7 mouse cellular contexts compared by ENCODE assay signal in the genomic region with DNA sequence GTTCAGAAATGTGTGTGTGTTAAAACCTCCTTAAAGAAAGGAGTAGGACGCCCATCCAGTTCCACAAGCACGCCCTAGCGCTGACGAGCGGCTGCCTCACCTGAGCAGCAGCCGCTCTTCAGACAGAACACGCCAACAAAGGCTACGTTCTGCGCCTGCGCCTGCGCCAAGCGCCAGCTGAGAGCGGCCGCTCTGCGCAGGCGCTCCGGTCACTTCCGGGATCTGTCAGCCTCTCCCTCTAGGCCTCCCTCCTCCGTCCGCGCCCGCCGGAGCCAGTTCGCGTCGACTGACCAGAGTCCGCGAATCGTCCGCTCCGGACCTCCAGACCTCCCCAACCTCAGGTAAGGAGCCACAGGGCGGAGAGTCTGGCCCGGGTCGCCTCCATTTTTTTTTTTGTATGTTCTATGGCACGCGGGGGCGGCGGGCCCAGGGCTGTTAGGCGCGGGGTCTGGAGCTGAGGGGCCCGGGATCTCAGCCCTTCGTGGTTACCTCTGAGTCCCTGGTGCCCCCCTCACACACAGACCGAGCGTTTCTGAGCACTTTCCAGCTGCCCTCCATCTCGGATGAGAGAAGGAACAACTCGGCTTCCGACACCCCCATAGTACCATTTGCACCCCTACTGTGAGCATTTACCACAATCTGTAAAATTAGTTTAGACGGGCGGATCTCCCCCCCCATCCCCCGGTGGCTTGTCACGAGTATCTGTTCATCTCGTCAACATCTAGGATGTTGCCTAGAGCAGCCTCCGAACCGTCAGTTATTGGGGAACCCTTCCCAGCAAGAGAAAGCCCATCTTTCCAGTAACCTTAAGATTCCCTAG. TPM values are rescaled to one million over a fixed set of nuclear protein-coding genes. Genes with fewer than 3 reads are reported as not detected.
DNase-seq lines count a peak whose midpoint lies in the region; ATAC-seq lines count a peak whose summit lies in the region.

TSS of gene Arpc1a (plus strand) at position 199 of the 820 bp plus-strand sequence.
TSS of gene Kpna7 (minus strand) at position 399 of the 820 bp plus-strand sequence.

- H3K36me3 ChIP-seq in intestine, embryonic 16.5 days (ENCODE audit: control insufficient read depth, insufficient read depth, low read length): no peaks in the 10 kb centered on the region
- H3K36me3 ChIP-seq in midbrain, embryonic 11.5 days (ENCODE audit: control insufficient read depth, insufficient read depth, low read length): no peaks in the 10 kb centered on the region

- peak within 1 kb of the TSS; percentile 89 for H3K4me3 ChIP-seq in intestine, embryonic 16.5 days (ENCODE audit: low read length)
- peak within 1 kb of the TSS; percentile 85 for H3K4me3 ChIP-seq in midbrain, embryonic 11.5 days (ENCODE audit: low read depth, low read length)

- H3K4me2 ChIP-seq in intestine, embryonic 16.5 days (ENCODE audit: low read depth, low read length): peak within 1 kb of the TSS; percentile 90
- peak within 1 kb of the TSS; percentile 92 for H3K4me2 ChIP-seq in midbrain, embryonic 11.5 days

- peak within 1 kb of the TSS; percentile 96 for H3K9ac ChIP-seq in intestine, embryonic 16.5 days (ENCODE audit: low read depth, low read length)
- peak within 1 kb of the TSS; percentile 84 for H3K9ac ChIP-seq in midbrain, embryonic 11.5 days (ENCODE audit: low read length)

- H3K9me3 ChIP-seq in intestine, embryonic 16.5 days (ENCODE audit: control insufficient read depth, low read length): no peaks in the 10 kb centered on the region
- H3K9me3 ChIP-seq in midbrain, embryonic 11.5 days (ENCODE audit: control insufficient read depth, low read length): no peaks in the 10 kb centered on the region

- no peaks in the 10 kb centered on the region for H3K27me3 ChIP-seq in intestine, embryonic 16.5 days (replicated peaks; ENCODE audit: control insufficient read depth, insufficient read depth, low read length)
- no peaks in the 10 kb centered on the region for H3K27me3 ChIP-seq in midbrain, embryonic 11.5 days (ENCODE audit: control insufficient read depth, insufficient read depth, low read length)

- intact Hi-C loops in left cerebral cortex, postnatal 36 days (cut with DNase I): no loop called here

- peak; percentile 99 for ATAC-seq in intestine, embryonic 16.5 days
- peak; percentile 96 for ATAC-seq in midbrain, embryonic 11.5 days (ENCODE audit: low FRiP score)

- H3K27ac ChIP-seq in intestine, embryonic 16.5 days (ENCODE audit: low read length): peak within 1 kb of the TSS; percentile 77
- peak within 1 kb of the TSS; percentile 56; the same call in 1 of the 2 replicates for H3K27ac ChIP-seq in midbrain, embryonic 11.5 days (ENCODE audit: low read depth, low read length)

- H3K4me1 ChIP-seq in intestine, embryonic 16.5 days (ENCODE audit: control insufficient read depth, insufficient read depth, low read length): peaks cover 8% of the 10 kb centered on the region; the same call in 1 of the 2 replicates
- peaks cover 10% of the 10 kb centered on the region for H3K4me1 ChIP-seq in midbrain, embryonic 11.5 days (ENCODE audit: control insufficient read depth, insufficient read depth, low read length)

- WGBS in intestine, embryonic 16.5 days: under 1% methylated on average over 54 of the region's 54 CpGs
- WGBS in midbrain, embryonic 11.5 days: under 1% methylated on average over 52 of the region's 54 CpGs

- peak; percentile 96 for DNase-seq in adrenal gland, adult 2 months
- peak; percentile 92 for DNase-seq in embryo, embryonic 11.5 days (ENCODE audit: low read depth, low spot score)
- peak; percentile 88 to 95 for DNase-seq in gastrocnemius, postnatal 4 days (ENCODE audit: low spot score in 2 of 2)
- DNase-seq in left cerebral cortex, postnatal 36 days (ENCODE audit: low spot score in 2 of 2): peak; percentile 85 to 90
- DNase-seq in midbrain, embryonic 11.5 days (ENCODE audit: low spot score, missing footprints): peak; percentile 100
- DNase-seq in skeletal muscle tissue, adult 2 months (ENCODE audit: low read depth, low spot score): peak; percentile 95

RNA-seq across cellular contexts. Expression of gene Arpc1a, which starts in this region (rescaled TPM):
- 100 to 1,000 TPM; 111 to 129 TPM for total RNA-seq in adrenal gland, adult 2 months (2021)
- 70.9 and 78.6 TPM in 2 replicates for polyA plus RNA-seq in adrenal gland, adult 2 months (2012; rRNA removed)
- total RNA-seq in gastrocnemius, postnatal 4 days (2021): 10 to 100 TPM; 65.0 to 66.6 TPM
- 138 and 141 TPM in 2 replicates for polyA plus RNA-seq in intestine, embryonic 16.5 days (2015; fragmentation: Nextera tagmentation; extraction: Ambion mirVana)
- 100 to 1,000 TPM; 194 to 211 TPM for total RNA-seq in left cerebral cortex, postnatal 36 days (2021)
- 179 and 183 TPM in 2 replicates for polyA plus RNA-seq in midbrain, embryonic 11.5 days (2014; fragmentation: Nextera tagmentation; extraction: Ambion mirVana)

RNA-seq across cellular contexts. Expression of gene Kpna7, which starts in this region (rescaled TPM):
- not detected for total RNA-seq in adrenal gland, adult 2 months (2021)
- polyA plus RNA-seq in adrenal gland, adult 2 months (2012; rRNA removed): not detected in 2 replicates
- not detected for total RNA-seq in gastrocnemius, postnatal 4 days (2021)
- 0.34 and 0.40 TPM in 2 replicates for polyA plus RNA-seq in intestine, embryonic 16.5 days (2015; fragmentation: Nextera tagmentation; extraction: Ambion mirVana)
- total RNA-seq in left cerebral cortex, postnatal 36 days (2021): not detected
- polyA plus RNA-seq in midbrain, embryonic 11.5 days (2014; fragmentation: Nextera tagmentation; extraction: Ambion mirVana): not detected in 2 replicates

Comparison
In these comparisons a context has a peak if more than half of its experiments do, and no peak if none do; other contexts are left out.
1. Peak in every context shown above with its lines: DNase-seq, ATAC-seq, H3K4me3 ChIP-seq and H3K27ac ChIP-seq.